Mouse (Mus musculus) adrenal gland, adult (tissue): ENCODE measurements around the gene Slmap.
"Not testable (repeated sequence)": the region's sequence is repeated elsewhere in the genome, so short reads cannot be mapped to it uniquely, and the experiment has no call there.

Source experiments
- DNase-seq, 2 experiments: peaks; one replicate each; pipeline ENCODE4 v3.0.0; 2022 to 2023; ENCODE audit warnings: low spot score in 1 of 2; ENCODE audit not compliant: inconsistent age in 2 of 2

The Slmap gene

GRCm38 (mm10) chr14:26413581-26413980, 121.2 kb downstream of the Slmap start:
- no peak for DNase-seq

GRCm38 (mm10) chr14:26406746-26407145, 128.0 kb downstream of the Slmap start:
- no peak for DNase-seq

- no peak for DNase-seq
Measured at GRCm38 (mm10) chr14:26398508-26399160, 136.1 kb downstream of the Slmap start.

GRCm38 (mm10) chr14:26391866-26392265, 142.9 kb downstream of the Slmap start:
- no peak for DNase-seq

- not testable (repeated sequence) for DNase-seq
Measured at GRCm38 (mm10) chr14:26388961-26389360, 145.8 kb downstream of the Slmap start.

- DNase-seq: not testable (repeated sequence)
Measured at GRCm38 (mm10) chr14:26386999-26387398, 147.7 kb downstream of the Slmap start.

GRCm38 (mm10) chr14:26385659-26386058, 149.1 kb downstream of the Slmap start:
- DNase-seq: peak in 1 of 2 experiments; percentile 53

- peak; percentile 22 to 53 for DNase-seq
Measured at GRCm38 (mm10) chr14:26379071-26379470, 155.7 kb downstream of the Slmap start.

GRCm38 (mm10) chr14:26376652-26377051, 158.1 kb downstream of the Slmap start:
- peak; percentile 66 to 88 for DNase-seq
